Mouse (Mus musculus) macrophage (primary cell): ENCODE results near the gene Zeb2. TPM values are rescaled to one million over a fixed set of nuclear protein-coding genes. Genes with fewer than 3 reads are reported as not detected.

Experiments
- H3K27ac ChIP-seq: fragments of 350-480 bp; formaldehyde crosslinking; 2 replicates; pipeline ENCODE4 v1.9.0; 2021
- H3K36me3 ChIP-seq: fragments of 350-480 bp; formaldehyde crosslinking; 2 replicates; pipeline ENCODE4 v1.9.0; 2021; ENCODE audit errors: inconsistent target
- H3K4me3 ChIP-seq: fragments of 350-480 bp; formaldehyde crosslinking; 2 replicates; pipeline ENCODE4 v1.9.0; 2021; ENCODE audit errors: inconsistent target
- H3K79me2 ChIP-seq: fragments of 350-480 bp; formaldehyde crosslinking; 2 replicates; pipeline ENCODE4 v1.9.0; 2021; ENCODE audit errors: inconsistent target
- WGBS: methylation state at CpG from one replicate; pipeline ENCODE4 v1.1.7; 2026; ENCODE audit warnings: inconsistent platforms; ENCODE audit not compliant: missing documents; 5-methylcytosine and 5-hydroxymethylcytosine counted together
- polyA plus RNA-seq: library from polyadenylated mRNA; stranded (reverse); fragments of 250-400 nt; gene quantifications from 3 replicates; pipeline ENCODE4 v1.2.4, GENCODE M21; 2018; ENCODE audit warnings: inconsistent platforms

Zeb2 gene
- polyA plus RNA-seq, 1 experiment from 2014 or later: 164 TPM

GRCm38 (mm10) chr2:45108521-45109091, 8.6 kb downstream of the Zeb2 start:
- Histone ChIP-seq H3K27ac (peak overlapping the region; percentile 99), H3K36me3 (0 out of 2 replicates have a peak, but pooled peaks cover 6% of the 10 kb centered on the region), H3K4me3 (peak overlapping the region; percentile 81), H3K79me2 (peaks cover 87% of the 10 kb centered on the region)
- 5% methylated on average over 18 of the region's 25 CpGs for WGBS

- WGBS: 30% methylated on average over 2 of the region's 2 CpGs
- H3K36me3 ChIP-seq: peaks cover 6% of the 10 kb centered on the region; the same call in 1 of the 2 replicates
Measured at GRCm38 (mm10) chr2:45107555-45107954, 9.6 kb downstream of the Zeb2 start.

GRCm38 (mm10) chr2:45105922-45106851, 11.0 kb downstream of the Zeb2 start:
- H3K79me2 ChIP-seq: peaks cover 95% of the 10 kb centered on the region
- WGBS: 34% methylated on average over 6 of the region's 7 CpGs
- peak overlapping the region; percentile 99 for H3K27ac ChIP-seq
- H3K36me3 ChIP-seq: peaks cover 18% of the 10 kb centered on the region; the same call in 1 of the 2 replicates
- H3K4me3 ChIP-seq: peak overlapping the region; percentile 81

More at GRCm38 (mm10) chr2:45107555-45107954, 9.6 kb downstream of the Zeb2 start:
- Histone ChIP-seq H3K27ac (peak overlapping the region; percentile 99), H3K79me2 (peaks cover 95% of the 10 kb centered on the region), H3K4me3 (peak overlapping the region; percentile 81)

GRCm38 (mm10) chr2:45105281-45105721, 11.9 kb downstream of the Zeb2 start:
- peak overlapping the region; percentile 81; the same call in 1 of the 2 replicates for H3K4me3 ChIP-seq

GRCm38 (mm10) chr2:45104511-45105055, 12.6 kb downstream of the Zeb2 start:
- Histone ChIP-seq H3K36me3 (peaks cover 21% of the 10 kb centered on the region; the same call in 1 of the 2 replicates), H3K79me2 (peaks cover 97% of the 10 kb centered on the region), H3K4me3 (no peak overlapping the region), H3K27ac (peak overlapping the region; percentile 99)
- 80% methylated on average over 7 of the region's 7 CpGs for WGBS

More at GRCm38 (mm10) chr2:45105281-45105721, 11.9 kb downstream of the Zeb2 start:
- 88% methylated on average over 6 of the region's 6 CpGs for WGBS
- Histone ChIP-seq H3K27ac (peak overlapping the region; percentile 99), H3K36me3 (peaks cover 20% of the 10 kb centered on the region; the same call in 1 of the 2 replicates), H3K79me2 (peaks cover 95% of the 10 kb centered on the region)

GRCm38 (mm10) chr2:45104066-45104465, 13.1 kb downstream of the Zeb2 start:
- H3K27ac ChIP-seq: peak overlapping the region; percentile 99
- WGBS: 68% methylated on average over 2 of the region's 4 CpGs
- H3K36me3 ChIP-seq: peaks cover 25% of the 10 kb centered on the region; the same call in 1 of the 2 replicates
- H3K79me2 ChIP-seq: peaks cover 100% of the 10 kb centered on the region
- no peak overlapping the region for H3K4me3 ChIP-seq

GRCm38 (mm10) chr2:45103021-45103983, 13.9 kb downstream of the Zeb2 start:
- Histone ChIP-seq H3K36me3 (peaks cover 32% of the 10 kb centered on the region; the same call in 1 of the 2 replicates), H3K27ac (peak overlapping the region; percentile 99; the same call in 1 of the 2 replicates), H3K4me3 (no peak overlapping the region), H3K79me2 (peaks cover 100% of the 10 kb centered on the region)
- WGBS: 70% methylated on average over 7 of the region's 10 CpGs

GRCm38 (mm10) chr2:45102191-45102638, 15.0 kb downstream of the Zeb2 start:
- 74% methylated on average over 7 of the region's 8 CpGs for WGBS
- no peak overlapping the region for H3K27ac ChIP-seq
- H3K4me3 ChIP-seq: no peak overlapping the region
- H3K36me3 ChIP-seq: peaks cover 43% of the 10 kb centered on the region; the same call in 1 of the 2 replicates
- peaks cover 100% of the 10 kb centered on the region for H3K79me2 ChIP-seq

- 100% methylated on average over 2 of the region's 2 CpGs for WGBS
- no peak overlapping the region for H3K4me3 ChIP-seq
- H3K36me3 ChIP-seq: peaks cover 49% of the 10 kb centered on the region
- H3K27ac ChIP-seq: 0 out of 2 replicates have a peak overlapping the region, but pooled peaks have one; percentile 48
- peaks cover 100% of the 10 kb centered on the region for H3K79me2 ChIP-seq
Measured at GRCm38 (mm10) chr2:45101586-45101985, 15.6 kb downstream of the Zeb2 start.

GRCm38 (mm10) chr2:45101040-45101439, 16.2 kb downstream of the Zeb2 start:
- no peak overlapping the region for H3K4me3 ChIP-seq

GRCm38 (mm10) chr2:45100628-45101027, 16.6 kb downstream of the Zeb2 start:
- 12% methylated on average over 7 of the region's 7 CpGs for WGBS
- H3K4me3 ChIP-seq: no peak overlapping the region
- H3K27ac ChIP-seq: peak overlapping the region; percentile 48
- peaks cover 100% of the 10 kb centered on the region for H3K79me2 ChIP-seq
- H3K36me3 ChIP-seq: peaks cover 57% of the 10 kb centered on the region

More at GRCm38 (mm10) chr2:45101040-45101439, 16.2 kb downstream of the Zeb2 start:
- H3K36me3 ChIP-seq: peaks cover 54% of the 10 kb centered on the region
- WGBS: 60% methylated on average over 3 of the region's 4 CpGs
- H3K27ac ChIP-seq: peak overlapping the region; percentile 48
- H3K79me2 ChIP-seq: peaks cover 100% of the 10 kb centered on the region

GRCm38 (mm10) chr2:45100017-45100416, 17.2 kb downstream of the Zeb2 start:
- H3K36me3 ChIP-seq: peaks cover 58% of the 10 kb centered on the region
- peaks cover 100% of the 10 kb centered on the region for H3K79me2 ChIP-seq
- H3K4me3 ChIP-seq: no peak overlapping the region
- 31% methylated on average over 4 of the region's 4 CpGs for WGBS
- H3K27ac ChIP-seq: peak overlapping the region; percentile 48

- peaks cover 67% of the 10 kb centered on the region for H3K36me3 ChIP-seq
- no peak overlapping the region for H3K4me3 ChIP-seq
- 73% methylated on average over 4 of the region's 4 CpGs for WGBS
- H3K79me2 ChIP-seq: peaks cover 100% of the 10 kb centered on the region
- no peak overlapping the region for H3K27ac ChIP-seq
Measured at GRCm38 (mm10) chr2:45099081-45099480, 18.1 kb downstream of the Zeb2 start.
